Mouse (Mus musculus) liver, embryonic 16.5 days (tissue): Measurements from ENCODE around the gene Dusp22. TPM values are rescaled to one million over a fixed set of nuclear protein-coding genes. Genes with fewer than 3 reads are reported as not detected.

Source experiments
- ATAC-seq: fragments of 200-750 bp; cut with Nextera tagmentation; 2 replicates; pipeline ENCODE4 v1.8.0; 2017; ENCODE audit warnings: low read depth, mild to moderate bottlenecking, moderate number of reproducible peaks, moderate library complexity
- H3K27ac ChIP-seq: fragments of 300-500 bp; sonication (generic); 2 replicates; pipeline ENCODE4 v1.5.1; 2014; ENCODE audit warnings: mild to moderate bottlenecking, low read length
- H3K27me3 ChIP-seq: fragments of 300-500 bp; sonication (generic); 2 replicates; pipeline ENCODE4 v1.6.1; 2014; ENCODE audit warnings: low read depth, low read length, mixed read lengths; ENCODE audit not compliant: control insufficient read depth, insufficient read depth
- H3K36me3 ChIP-seq: fragments of 300-500 bp; sonication (generic); 2 replicates; pipeline ENCODE4 v1.6.1; 2014; ENCODE audit warnings: mild to moderate bottlenecking; ENCODE audit not compliant: control insufficient read depth, insufficient read depth
- H3K4me1 ChIP-seq: fragments of 300-500 bp; sonication (generic); 2 replicates; pipeline ENCODE4 v1.6.1; 2014; ENCODE audit warnings: low read depth, low read length, mixed read lengths; ENCODE audit not compliant: control insufficient read depth
- H3K4me2 ChIP-seq: fragments of 300-500 bp; sonication (generic); 2 replicates; pipeline ENCODE4 v1.6.1; 2014; ENCODE audit warnings: low read depth, low read length, mixed read lengths
- H3K4me3 ChIP-seq: fragments of 300-500 bp; sonication (generic); 2 replicates; pipeline ENCODE4 v1.5.1; 2014; ENCODE audit warnings: low read depth, mild to moderate bottlenecking, low read length
- H3K9ac ChIP-seq: fragments of 300-500 bp; sonication (generic); 2 replicates; pipeline ENCODE4 v1.6.1; 2014; ENCODE audit warnings: low read depth, low read length
- H3K9me3 ChIP-seq: fragments of 300-500 bp; sonication (generic); replicated peaks from 2 replicates; pipeline ENCODE4 v1.6.1; 2016; ENCODE audit warnings: low read length; ENCODE audit not compliant: control insufficient read depth
- WGBS: fragments of 180-500 bp; shearing (Covaris S2); extraction: QIAGEN DNeasy Blood & Tissue Kit; methylation state at CpG from one replicate; pipeline ENCODE4 v1.1.7; 2014; ENCODE audit not compliant: insufficient replicate concordance; 5-methylcytosine and 5-hydroxymethylcytosine counted together
- polyA plus RNA-seq: library from polyadenylated mRNA; unstranded; fragments of >200 nt; fragmentation: Nextera tagmentation; extraction: Ambion mirVana; gene quantifications from 2 replicates; pipeline ENCODE4 v1.2.1, GENCODE M21; 2015

Dusp22 gene
- polyA plus RNA-seq, 1 experiment from 2014 or later, result 8.2 TPM

DNA sequence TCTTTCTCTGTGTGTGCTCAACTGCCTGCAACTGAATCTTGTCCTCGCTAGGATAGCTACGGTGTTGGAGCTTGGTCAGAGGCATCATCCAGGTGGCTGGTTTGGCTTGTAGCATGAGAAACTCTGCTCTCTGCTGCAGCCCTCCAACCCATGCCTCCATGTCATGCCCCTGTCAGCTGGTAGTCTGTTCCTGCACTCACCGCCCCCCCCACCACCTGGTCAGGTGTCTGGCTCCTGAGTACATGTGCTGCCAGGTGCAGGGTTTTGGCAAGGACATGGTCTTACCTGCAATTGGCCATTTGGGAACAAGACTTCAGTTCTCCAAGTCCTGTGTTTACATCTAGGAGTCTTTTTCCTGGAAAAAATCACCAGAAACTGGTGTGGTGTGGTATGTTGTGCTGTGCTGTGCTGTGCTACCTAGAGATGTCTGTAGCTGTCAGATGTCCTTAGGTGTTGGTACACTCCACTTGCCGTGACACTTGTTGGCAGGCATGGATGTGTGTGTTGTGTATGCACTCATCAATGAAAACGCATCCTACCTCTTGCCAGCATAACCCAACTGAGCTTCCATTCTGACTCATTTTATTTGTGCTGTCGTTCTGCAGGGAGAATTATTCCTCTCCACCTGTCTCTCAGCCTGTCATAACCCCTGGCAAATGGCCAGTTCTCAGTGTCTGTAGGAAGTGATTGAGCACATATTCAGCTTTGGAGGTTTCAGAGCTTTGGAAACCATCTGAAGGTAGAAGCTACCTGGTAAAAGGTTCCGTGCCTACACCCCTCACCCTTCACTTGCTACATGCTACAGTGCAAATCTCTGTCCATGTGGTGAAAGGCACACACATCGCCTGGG lies 44.7 kb downstream of the Dusp22 start:
- no peaks in the 10 kb centered on the region for H3K9me3 ChIP-seq
- no peaks in the 10 kb centered on the region for H3K27me3 ChIP-seq
- no peak overlapping the region for H3K4me2 ChIP-seq
- 61% methylated on average over 8 of the region's 8 CpGs for WGBS
- no peak overlapping the region for H3K9ac ChIP-seq
- no peak overlapping the region for H3K27ac ChIP-seq
- no peaks in the 10 kb centered on the region for H3K36me3 ChIP-seq
- H3K4me3 ChIP-seq, result no peak overlapping the region
- ATAC-seq, result no peak
- H3K4me1 ChIP-seq, result no peaks in the 10 kb centered on the region

GRCm38 (mm10) chr13:30711066-30711465 lies 51.3 kb downstream of the Dusp22 start:
- Histone ChIP-seq H3K4me3 (no peak overlapping the region), H3K27ac (no peak overlapping the region), H3K9ac (no peak overlapping the region), H3K4me2 (no peak overlapping the region), H3K4me1 (no peaks in the 10 kb centered on the region), H3K36me3 (no peaks in the 10 kb centered on the region), H3K27me3 (no peaks in the 10 kb centered on the region), H3K9me3 (no peaks in the 10 kb centered on the region)
- WGBS, result 41% methylated on average over 2 of the region's 2 CpGs
- no peak for ATAC-seq

DNA sequence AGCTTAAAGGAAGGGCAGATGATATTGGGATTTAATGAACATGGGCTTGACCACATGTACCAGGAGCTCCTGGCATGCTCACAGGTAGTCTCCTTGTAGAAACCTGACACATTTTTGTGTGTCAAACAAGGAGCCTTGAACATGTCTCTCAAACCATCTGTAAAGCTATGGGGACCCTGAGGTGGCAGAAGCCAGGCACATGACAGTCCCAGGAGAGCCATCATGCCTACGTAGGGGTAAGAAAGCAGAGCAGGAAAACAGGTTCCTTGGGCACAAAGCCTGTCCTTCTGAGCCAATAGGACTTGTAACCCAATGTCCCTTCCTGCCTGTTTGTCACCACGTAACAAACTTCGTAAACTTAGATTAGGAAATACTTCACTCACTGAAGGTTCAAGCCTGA lies 51.9 kb downstream of the Dusp22 start:
- Histone ChIP-seq H3K4me2 (no peak overlapping the region), H3K27ac (no peak overlapping the region), H3K27me3 (no peaks in the 10 kb centered on the region), H3K9me3 (no peaks in the 10 kb centered on the region), H3K4me1 (no peaks in the 10 kb centered on the region), H3K9ac (no peak overlapping the region), H3K36me3 (no peaks in the 10 kb centered on the region), H3K4me3 (no peak overlapping the region)
- ATAC-seq, result no peak
- 70% methylated on average over 3 of the region's 3 CpGs for WGBS

DNA sequence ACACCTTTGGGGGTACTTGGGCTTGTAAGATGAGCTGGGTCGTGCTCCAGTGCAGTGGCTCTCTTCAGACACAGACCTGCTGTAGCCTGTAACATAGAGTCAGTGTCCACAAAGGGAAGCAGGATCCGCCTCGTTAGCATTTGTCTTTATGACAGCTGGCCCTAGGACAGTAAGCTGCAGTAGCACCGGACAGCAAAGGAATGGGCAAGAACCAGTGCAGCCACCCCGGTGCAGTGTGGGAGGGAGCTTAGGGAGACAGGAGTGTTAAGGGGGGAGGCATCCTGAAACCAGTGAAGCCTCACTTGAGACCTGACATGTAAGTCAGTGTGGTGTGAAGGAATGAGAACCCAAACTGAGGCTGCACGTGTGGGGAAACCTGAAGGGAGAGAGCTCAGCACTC lies 52.5 kb downstream of the Dusp22 start:
- H3K36me3 ChIP-seq, result no peaks in the 10 kb centered on the region
- no peak overlapping the region for H3K9ac ChIP-seq
- H3K4me2 ChIP-seq, result no peak overlapping the region
- ATAC-seq, result no peak
- no peaks in the 10 kb centered on the region for H3K27me3 ChIP-seq
- no peak overlapping the region for H3K4me3 ChIP-seq
- no peaks in the 10 kb centered on the region for H3K9me3 ChIP-seq
- H3K4me1 ChIP-seq, result no peaks in the 10 kb centered on the region
- H3K27ac ChIP-seq, result no peak overlapping the region
- 61% methylated on average over 6 of the region's 6 CpGs for WGBS

DNA sequence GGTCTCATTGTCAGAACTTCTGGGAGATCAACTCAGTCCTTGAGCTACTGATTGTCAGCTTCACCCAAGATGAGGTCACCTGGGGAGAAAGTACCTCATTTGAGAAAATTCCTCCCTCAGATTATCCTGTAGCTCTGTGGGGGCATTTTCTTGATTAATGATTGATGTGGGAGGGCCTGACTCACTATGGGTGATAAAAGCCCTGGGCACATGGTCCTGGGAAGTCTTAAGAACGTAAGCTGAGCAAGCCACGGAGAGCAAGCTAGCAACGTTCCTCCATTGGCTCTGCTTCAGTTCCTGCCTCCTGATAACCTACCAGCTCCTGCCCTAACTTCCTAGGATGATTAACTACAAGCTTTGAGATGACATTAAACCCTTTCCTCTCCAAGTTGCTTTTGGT lies 53.8 kb downstream of the Dusp22 start:
- ATAC-seq, result no peak
- no peaks in the 10 kb centered on the region for H3K4me1 ChIP-seq
- WGBS, result 51% methylated on average over 3 of the region's 3 CpGs
- no peaks in the 10 kb centered on the region for H3K36me3 ChIP-seq
- no peak overlapping the region for H3K27ac ChIP-seq
- no peaks in the 10 kb centered on the region for H3K27me3 ChIP-seq
- H3K9ac ChIP-seq, result no peak overlapping the region
- H3K4me2 ChIP-seq, result no peak overlapping the region
- no peaks in the 10 kb centered on the region for H3K9me3 ChIP-seq
- H3K4me3 ChIP-seq, result no peak overlapping the region

GRCm38 (mm10) chr13:30714552-30714951 lies 54.8 kb downstream of the Dusp22 start:
- H3K27me3 ChIP-seq, result no peaks in the 10 kb centered on the region
- 68% methylated on average over 6 of the region's 6 CpGs for WGBS
- H3K9ac ChIP-seq, result no peak overlapping the region
- no peak overlapping the region for H3K27ac ChIP-seq
- no peak for ATAC-seq
- H3K4me2 ChIP-seq, result no peak overlapping the region
- H3K4me1 ChIP-seq, result no peaks in the 10 kb centered on the region
- no peak overlapping the region for H3K4me3 ChIP-seq
- H3K9me3 ChIP-seq, result no peaks in the 10 kb centered on the region
- H3K36me3 ChIP-seq, result no peaks in the 10 kb centered on the region

DNA sequence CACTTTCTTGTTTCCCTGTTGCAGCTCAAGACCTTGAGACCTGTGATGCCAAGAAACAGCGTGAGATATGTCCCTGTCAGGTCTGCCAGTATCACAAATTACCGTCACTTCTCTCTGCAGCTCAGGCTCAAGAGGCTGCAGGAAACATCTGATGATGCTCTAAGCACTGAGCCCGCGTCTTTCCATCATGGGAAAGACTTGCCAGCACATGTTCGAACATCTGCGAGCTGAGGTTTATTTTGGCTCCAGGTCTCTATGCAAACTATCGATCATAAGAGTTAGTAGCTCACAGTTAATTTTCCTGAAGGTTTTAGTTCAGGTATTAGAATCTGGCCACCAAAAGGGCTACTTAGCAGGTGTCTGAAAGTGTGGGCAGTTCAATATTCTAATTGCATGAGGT lies 55.3 kb downstream of the Dusp22 start:
- WGBS, result 73% methylated on average over 7 of the region's 7 CpGs
- no peak for ATAC-seq
- no peaks in the 10 kb centered on the region for H3K27me3 ChIP-seq

DNA sequence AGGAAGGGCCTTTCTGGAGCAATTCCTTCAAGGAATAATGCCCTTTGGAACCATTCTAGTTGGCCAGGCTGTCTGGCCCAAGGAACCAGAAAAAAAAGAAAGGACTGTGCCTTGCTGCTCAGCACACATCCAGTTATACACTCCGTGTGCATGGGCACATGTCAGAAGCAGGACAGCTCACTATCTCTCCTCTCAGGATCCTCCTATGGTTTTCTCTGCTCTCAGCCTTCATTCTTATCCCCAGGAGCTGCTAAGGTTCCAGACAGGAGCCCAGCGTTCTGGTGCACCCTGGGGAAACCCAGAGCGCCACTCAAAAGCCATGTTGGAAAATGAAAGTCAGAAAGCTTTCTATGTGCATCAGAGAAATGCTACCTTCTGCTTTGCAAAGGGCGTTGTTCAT lies 55.8 kb downstream of the Dusp22 start:
- ATAC-seq, result no peak
- H3K27me3 ChIP-seq, result no peaks in the 10 kb centered on the region
- no peak overlapping the region for H3K27ac ChIP-seq
- no peak overlapping the region for H3K4me2 ChIP-seq
- H3K4me3 ChIP-seq, result no peak overlapping the region
- no peak overlapping the region for H3K9ac ChIP-seq
- WGBS, result 45% methylated on average over 4 of the region's 4 CpGs
- H3K9me3 ChIP-seq, result no peaks in the 10 kb centered on the region
- no peaks in the 10 kb centered on the region for H3K36me3 ChIP-seq
- no peaks in the 10 kb centered on the region for H3K4me1 ChIP-seq

More for the DNA sequence above, 55.3 kb downstream of the Dusp22 start:
- H3K9ac ChIP-seq, result no peak overlapping the region
- no peaks in the 10 kb centered on the region for H3K9me3 ChIP-seq
- no peaks in the 10 kb centered on the region for H3K4me1 ChIP-seq
- H3K36me3 ChIP-seq, result no peaks in the 10 kb centered on the region
- H3K4me3 ChIP-seq, result no peak overlapping the region
- H3K27ac ChIP-seq, result no peak overlapping the region
- no peak overlapping the region for H3K4me2 ChIP-seq

GRCm38 (mm10) chr13:30716611-30717010 lies 56.8 kb downstream of the Dusp22 start:
- Histone ChIP-seq H3K4me1 (no peaks in the 10 kb centered on the region), H3K9me3 (no peaks in the 10 kb centered on the region), H3K27me3 (no peaks in the 10 kb centered on the region), H3K4me2 (no peak overlapping the region), H3K36me3 (no peaks in the 10 kb centered on the region), H3K27ac (no peak overlapping the region), H3K4me3 (no peak overlapping the region), H3K9ac (no peak overlapping the region)
- ATAC-seq, result no peak
- 58% methylated on average over 5 of the region's 5 CpGs for WGBS
